In the genomic region with DNA sequence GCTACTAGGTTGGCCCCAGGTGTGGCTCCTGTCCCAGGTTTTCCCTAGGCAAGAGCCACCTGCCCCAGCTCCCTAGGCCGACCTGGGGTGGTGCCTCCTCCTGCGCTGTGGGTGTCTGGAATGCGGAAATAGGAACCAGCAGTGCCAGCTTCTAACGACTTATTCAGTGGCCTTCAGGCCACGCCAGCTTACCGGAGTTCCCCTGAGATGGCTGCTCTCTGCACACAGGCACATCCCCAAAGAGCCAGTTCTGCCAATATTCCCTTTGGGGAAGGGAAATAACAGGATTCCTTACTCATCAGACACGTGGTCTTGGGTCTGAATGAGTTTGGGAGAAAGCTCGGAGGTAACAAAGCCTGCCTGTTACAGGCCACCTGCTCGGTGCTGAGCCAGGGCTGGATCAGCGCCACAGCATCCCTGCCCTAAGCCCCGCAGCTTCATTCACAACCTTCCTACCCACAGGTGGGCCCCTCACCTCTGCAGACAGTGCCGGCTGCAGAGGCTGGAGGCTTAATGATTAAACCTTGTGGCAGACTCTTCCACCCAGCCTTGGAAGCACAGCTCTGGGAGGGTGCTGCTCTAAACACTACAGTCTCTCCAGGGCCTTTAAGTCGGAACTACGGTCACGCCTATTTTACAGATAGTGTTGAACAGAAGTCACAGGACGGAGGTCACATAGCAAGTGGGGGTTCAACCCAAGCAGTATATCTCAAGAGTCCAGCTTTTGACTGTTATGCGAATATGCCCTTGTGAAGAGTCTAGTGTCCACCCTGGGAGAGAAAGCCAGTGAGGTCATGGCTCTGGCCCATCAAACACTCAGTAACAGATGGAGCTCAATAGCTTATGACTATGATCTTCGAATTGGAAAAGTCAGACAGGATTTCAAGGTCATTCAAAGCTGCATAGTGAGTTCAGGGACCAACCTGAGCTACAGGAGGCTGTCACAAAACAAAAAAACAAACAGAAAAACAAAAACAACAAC, we compare ENCODE assay signal across 9 mouse cellular contexts. TPM values are rescaled to one million over a fixed set of nuclear protein-coding genes. Genes with fewer than 3 reads are reported as not detected.
DNase-seq lines count a peak whose midpoint lies in the region; ATAC-seq and TF ChIP-seq lines count a peak whose summit lies in the region.
"Had no signal": no experiment of that assay in that cellular context is flagged by ENCODE, and none has a peak within 500 bp of the region (broad histone marks: within the 10 kb centered on the region; RNA-seq: fewer than 3 reads in every experiment).

No protein-coding gene starts in this region.

- peaks cover 54% of the 10 kb centered on the region for H3K4me1 ChIP-seq in intestine, embryonic 15.5 days (replicated peaks)
- peaks cover 59% of the 10 kb centered on the region for H3K4me1 ChIP-seq in liver, embryonic 15.5 days (replicated peaks)
- H3K4me1 ChIP-seq in stomach, embryonic 16.5 days (ENCODE audit: control insufficient read depth, insufficient read depth, low read length), result peaks cover 50% of the 10 kb centered on the region

- no peaks in the 10 kb centered on the region for H3K36me3 ChIP-seq in intestine, embryonic 15.5 days
- H3K36me3 ChIP-seq in liver, embryonic 15.5 days (replicated peaks), result no peaks in the 10 kb centered on the region
- H3K36me3 ChIP-seq in stomach, embryonic 16.5 days (ENCODE audit: control insufficient read depth, insufficient read depth, low read length), result no peaks in the 10 kb centered on the region

- peak overlapping the region; percentile 36; the same call in 1 of the 2 replicates for H3K9ac ChIP-seq in intestine, embryonic 15.5 days
- no peak overlapping the region for H3K9ac ChIP-seq in liver, embryonic 15.5 days
- peak overlapping the region; percentile 66 for H3K9ac ChIP-seq in stomach, embryonic 16.5 days (ENCODE audit: low read length)

- no peaks in the 10 kb centered on the region for H3K27me3 ChIP-seq in Patski
- no peaks in the 10 kb centered on the region for H3K27me3 ChIP-seq in intestine, embryonic 15.5 days (replicated peaks)
- no peaks in the 10 kb centered on the region for H3K27me3 ChIP-seq in liver, embryonic 15.5 days
- H3K27me3 ChIP-seq in stomach, embryonic 16.5 days (ENCODE audit: control insufficient read depth, insufficient read depth, low read length), result no peaks in the 10 kb centered on the region

- in situ Hi-C loops in Patski (cut with MboI; ENCODE audit: low pct_unique_long_range_greater_than_20kb), result no loop called here

- POLR2A ChIA-PET in Patski (lab: Charles Lee), result interaction anchor here (0.8 to 1.4 kb wide), 3 partner anchors 9 to 21 kb away, joined by 3 to 4 read pairs (median 3); partner anchors contain the start of gene Sipa1l3

- H3K9me3 ChIP-seq in intestine, embryonic 15.5 days, result no peaks in the 10 kb centered on the region
- H3K9me3 ChIP-seq in liver, embryonic 15.5 days (replicated peaks), result no peaks in the 10 kb centered on the region
- H3K9me3 ChIP-seq in stomach, embryonic 16.5 days (replicated peaks; ENCODE audit: control insufficient read depth, low read length), result no peaks in the 10 kb centered on the region

- CTCF ChIA-PET in Patski (lab: Charles Lee), result interaction anchor here (0.9 to 2.3 kb wide), 4 partner anchors 11 to 121 kb away, joined by 3 to 10 read pairs (median 5); partner anchors contain the start of gene Sipa1l3

- H3K4me2 ChIP-seq in intestine, embryonic 15.5 days (replicated peaks), result peak overlapping the region; percentile 60
- H3K4me2 ChIP-seq in liver, embryonic 15.5 days, result peak overlapping the region; percentile 52
- H3K4me2 ChIP-seq in stomach, embryonic 16.5 days (ENCODE audit: low read depth, low read length), result peak overlapping the region; percentile 53

- H3K27ac ChIP-seq in intestine, embryonic 15.5 days, result peak overlapping the region; percentile 86
- H3K27ac ChIP-seq in liver, embryonic 15.5 days (replicated peaks), result peak overlapping the region; percentile 21; the same call in 1 of the 2 replicates
- peak overlapping the region; percentile 90 for H3K27ac ChIP-seq in stomach, embryonic 16.5 days (ENCODE audit: low read length)

- peak overlapping the region; percentile 28 for H3K4me3 ChIP-seq in intestine, embryonic 15.5 days (replicated peaks)
- H3K4me3 ChIP-seq in liver, embryonic 15.5 days (replicated peaks), result peak overlapping the region; percentile 20
- H3K4me3 ChIP-seq in stomach, embryonic 16.5 days (replicated peaks; ENCODE audit: low read length), result peak overlapping the region; percentile 33
- H3K4me3 ChIP-seq: erythroblast, embryonic 14.5 days had no signal

- DNase-seq in Patski (ENCODE audit: low read depth, low spot score), result peak; percentile 69
- peak; percentile 62 to 65 for DNase-seq in cerebellum, postnatal 10 days
- no peak for DNase-seq in adipocyte (ENCODE audit: low spot score)
- no peak for DNase-seq in layer of hippocampus, postnatal 25 days (ENCODE audit: extremely low spot score in 1 of 2, low spot score in 1 of 2)
- DNase-seq in right cerebral cortex, postnatal 4 days, result no peak

- peak; percentile 65 for ATAC-seq in Patski
- peak; percentile 92 for ATAC-seq in intestine, embryonic 15.5 days
- ATAC-seq in liver, embryonic 15.5 days (ENCODE audit: insufficient read depth), result peak; percentile 69
- peak; percentile 86 for ATAC-seq in stomach, embryonic 16.5 days (ENCODE audit: insufficient read depth, low FRiP score)

- 30% methylated on average over 18 of the region's 18 CpGs for WGBS in intestine, embryonic 15.5 days
- WGBS in liver, embryonic 15.5 days (ENCODE audit: insufficient replicate concordance), result 30% methylated on average over 18 of the region's 18 CpGs
- WGBS in stomach, embryonic 16.5 days, result 28% methylated on average over 18 of the region's 18 CpGs

- no peak for TF ChIP-seq CTCF in Patski (IDR thresholded peaks at IDR 0.05)

RNA-seq across cellular contexts. Expression of gene Sipa1l3, which starts 12.8 kb away (rescaled TPM):
- polyA plus RNA-seq in Patski (2021), result 27.2 TPM
- 26.6 and 27.9 TPM in 2 replicates for polyA plus RNA-seq in intestine, embryonic 15.5 days (2015; fragmentation: Nextera tagmentation; extraction: Ambion mirVana)
- polyA plus RNA-seq in liver, embryonic 15.5 days (2015; fragmentation: Nextera tagmentation; extraction: Ambion mirVana), result 2.2 and 2.6 TPM in 2 replicates
- 18.4 and 22.2 TPM in 2 replicates for polyA plus RNA-seq in stomach, embryonic 16.5 days (2015; fragmentation: Nextera tagmentation; extraction: Ambion mirVana)
- total RNA-seq in layer of hippocampus, postnatal 25 days (2021), result 100 to 1,000 TPM; 211 to 245 TPM

Comparison
In these comparisons a context has a peak if more than half of its experiments do, and no peak if none do; other contexts are left out.
1. DNase-seq: peak in Patski (single experiment) and cerebellum, postnatal 10 days (2 of 2); none in adipocyte (single experiment), layer of hippocampus, postnatal 25 days (0 of 2) and right cerebral cortex, postnatal 4 days (single experiment).
2. H3K27ac ChIP-seq: peak in every context shown above with its lines; median percentile 90 in stomach, embryonic 16.5 days; 86 in intestine, embryonic 15.5 days; 21 in liver, embryonic 15.5 days.
3. Peak in every context shown above with its lines, with median percentiles within 50 percentile points of each other: ATAC-seq, H3K4me2 ChIP-seq and H3K4me3 ChIP-seq.